Mouse (Mus musculus): ENCODE measurements at regions not wholly inside any gene's neighbourhood (a gene's known extent, or its start where the extent isn't known, plus 50 kb on each side); places are given as distances from the start of the nearest gene placed in this dataset.
"Not testable (repeated sequence)": the region's sequence is repeated elsewhere in the genome, so short reads cannot be mapped to it uniquely, and the experiment has no call there.

DNA sequence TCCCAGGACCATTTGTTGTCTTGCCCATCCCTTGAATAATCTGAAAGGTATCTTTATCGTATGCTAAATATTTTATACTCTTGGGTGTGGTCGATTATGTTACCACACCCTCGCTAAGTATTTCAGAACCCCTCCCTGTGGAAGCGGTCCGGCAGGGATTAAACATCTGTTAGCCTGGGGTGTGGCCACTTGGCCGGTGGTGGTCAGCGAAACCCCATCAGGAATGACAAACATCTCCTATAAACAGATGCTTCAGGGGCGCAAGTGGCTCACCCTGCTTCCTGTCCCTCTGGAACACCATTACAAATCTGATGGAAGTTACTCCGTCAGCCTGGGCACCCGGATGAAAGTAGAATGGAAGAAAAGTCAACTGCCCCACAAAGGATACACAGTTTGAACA lies 119.8 kb upstream of the Dyrk2 start:
- ATAC-seq (ENCODE audit: poor library complexity, severe bottlenecking): no peak

- ATAC-seq (ENCODE audit: poor library complexity, severe bottlenecking): no peak
Measured at GRCm38 (mm10) chr10:118988249-118988648, 118.2 kb upstream of the Dyrk2 start.

DNA sequence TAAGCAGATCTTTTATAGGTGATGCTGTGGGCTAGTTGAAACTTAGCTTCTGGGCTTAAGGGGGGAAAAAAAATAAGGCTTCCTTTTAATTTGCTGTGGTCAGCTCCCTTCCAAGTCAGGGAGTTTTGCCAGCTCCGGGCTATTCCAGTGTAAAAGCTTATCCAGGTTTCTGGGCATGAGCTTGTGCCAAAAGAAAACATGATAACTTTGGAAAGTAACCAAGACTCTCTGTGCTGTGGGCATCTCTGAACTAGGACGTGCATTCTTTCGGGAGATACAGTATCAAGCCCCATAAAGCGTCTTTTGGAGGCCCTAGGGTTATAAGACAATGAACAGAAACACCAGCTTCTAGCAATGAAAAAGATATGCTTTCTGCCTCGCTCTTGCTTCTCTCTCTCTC lies 114.6 kb upstream of the Dyrk2 start:
- ATAC-seq (ENCODE audit: poor library complexity, severe bottlenecking): no peak

GRCm38 (mm10) chr10:118981446-118981845 lies 111.4 kb upstream of the Dyrk2 start:
- peak; percentile 92 for ATAC-seq (ENCODE audit: poor library complexity, severe bottlenecking)

- ATAC-seq (ENCODE audit: poor library complexity, severe bottlenecking): no peak
Measured at GRCm38 (mm10) chr10:118979339-118979738, 109.3 kb upstream of the Dyrk2 start.

DNA sequence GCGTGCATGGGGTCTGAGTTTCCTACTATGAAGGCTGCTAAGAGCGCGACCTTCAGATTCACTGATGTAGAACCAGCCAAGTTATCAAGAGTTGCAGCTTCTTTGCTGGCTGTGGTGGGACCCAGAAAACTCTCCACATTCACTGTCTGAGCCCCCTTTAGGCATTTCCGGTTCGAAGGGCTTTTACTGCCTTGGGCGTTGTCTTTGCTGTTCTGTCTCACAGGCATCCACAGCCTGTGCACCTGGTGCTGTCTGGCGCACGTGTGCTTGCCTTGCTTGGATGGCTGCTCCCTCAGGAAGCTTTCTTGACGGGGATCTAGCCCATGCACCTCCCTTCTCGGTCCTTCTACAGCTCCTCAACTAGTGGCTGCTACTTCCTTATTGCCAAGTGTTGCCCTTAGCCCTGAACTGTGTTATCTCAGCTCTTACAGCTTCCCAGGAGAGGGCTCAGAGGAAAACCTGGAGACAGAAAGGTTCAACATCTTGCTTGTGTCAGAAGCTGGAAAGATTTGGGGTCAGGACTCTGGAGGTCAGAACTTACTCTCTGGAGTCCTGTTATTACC lies 108.3 kb upstream of the Dyrk2 start:
- ATAC-seq (ENCODE audit: poor library complexity, severe bottlenecking): no peak

GRCm38 (mm10) chr10:118976447-118976846 lies 106.4 kb upstream of the Dyrk2 start:
- no peak for ATAC-seq (ENCODE audit: poor library complexity, severe bottlenecking)

DNA sequence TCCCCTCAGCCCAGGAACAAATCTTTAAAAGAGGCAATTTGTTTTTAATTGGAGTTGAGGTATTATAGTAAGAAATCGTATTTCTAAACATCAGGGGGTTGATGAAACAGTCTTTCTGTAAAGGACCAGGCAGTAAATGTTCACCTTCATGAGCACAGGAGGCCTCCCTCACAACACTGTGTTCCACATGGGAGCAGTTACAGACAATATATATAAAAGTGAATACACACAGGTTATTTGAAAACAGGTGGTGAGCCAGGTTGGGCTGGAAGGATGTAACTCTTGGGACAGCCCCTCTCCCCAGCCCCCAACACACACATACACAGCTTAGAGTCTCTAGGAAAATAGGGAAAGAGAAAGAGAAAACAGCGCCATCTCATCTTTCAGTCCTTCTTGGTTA lies 105.8 kb upstream of the Dyrk2 start:
- ATAC-seq (ENCODE audit: poor library complexity, severe bottlenecking): no peak

GRCm38 (mm10) chr10:118973324-118973723 lies 103.3 kb upstream of the Dyrk2 start:
- no peak for ATAC-seq (ENCODE audit: poor library complexity, severe bottlenecking)

DNA sequence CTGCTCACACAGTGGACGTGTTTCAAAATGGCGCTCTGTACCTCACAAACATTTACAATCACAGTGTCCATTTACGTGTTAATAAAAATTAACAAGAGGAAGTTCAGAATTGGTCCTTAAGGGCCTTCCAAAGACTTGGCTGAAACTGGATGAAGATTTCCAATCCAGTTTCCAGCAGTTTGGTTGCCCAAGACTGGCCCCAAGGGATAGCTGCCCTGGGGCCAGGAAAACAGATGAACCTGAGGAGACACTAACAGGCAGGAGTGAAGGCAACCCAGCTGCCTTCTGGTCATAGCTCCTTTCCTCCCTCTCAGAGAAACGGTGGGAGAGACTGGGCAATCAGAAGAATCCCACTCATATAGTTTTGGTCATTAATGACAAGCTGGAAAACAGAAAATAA lies 102.6 kb upstream of the Dyrk2 start:
- no peak for ATAC-seq (ENCODE audit: poor library complexity, severe bottlenecking)

DNA sequence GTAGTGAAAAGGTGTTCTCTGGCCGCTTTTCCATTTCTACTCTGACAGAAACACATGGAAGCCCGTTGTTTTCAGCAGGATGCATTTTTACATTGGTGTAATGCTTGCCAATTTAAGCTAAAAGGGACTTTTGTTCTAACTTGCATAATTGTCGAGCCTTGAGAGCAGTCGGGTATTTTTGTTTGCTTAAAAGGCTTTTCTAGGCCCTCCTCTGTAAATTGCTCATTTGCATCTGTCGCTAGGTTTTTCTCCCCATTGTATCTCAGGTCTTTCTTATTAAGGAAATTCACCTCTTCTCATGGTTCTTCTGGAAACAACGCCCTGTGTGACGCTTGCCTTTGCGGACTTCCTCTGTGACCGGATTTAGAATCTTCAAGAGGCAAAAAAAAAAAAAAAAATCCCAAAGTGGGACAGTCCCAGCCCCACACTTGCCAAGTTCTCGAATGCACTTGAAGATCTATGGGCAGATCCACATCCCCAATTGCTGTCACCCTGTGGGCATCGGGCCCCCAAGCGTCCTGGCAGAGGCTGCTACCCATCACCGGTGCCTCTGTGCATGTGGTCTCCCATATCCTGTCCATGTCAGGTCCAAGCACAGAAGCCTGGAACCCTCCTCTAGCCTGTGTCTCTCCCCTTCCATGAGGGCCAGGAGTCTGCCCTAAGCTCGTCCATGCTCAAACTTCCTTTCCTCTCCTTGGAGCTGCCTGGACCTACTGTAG lies 100.6 kb upstream of the Dyrk2 start:
- no peak for ATAC-seq (ENCODE audit: poor library complexity, severe bottlenecking)

DNA sequence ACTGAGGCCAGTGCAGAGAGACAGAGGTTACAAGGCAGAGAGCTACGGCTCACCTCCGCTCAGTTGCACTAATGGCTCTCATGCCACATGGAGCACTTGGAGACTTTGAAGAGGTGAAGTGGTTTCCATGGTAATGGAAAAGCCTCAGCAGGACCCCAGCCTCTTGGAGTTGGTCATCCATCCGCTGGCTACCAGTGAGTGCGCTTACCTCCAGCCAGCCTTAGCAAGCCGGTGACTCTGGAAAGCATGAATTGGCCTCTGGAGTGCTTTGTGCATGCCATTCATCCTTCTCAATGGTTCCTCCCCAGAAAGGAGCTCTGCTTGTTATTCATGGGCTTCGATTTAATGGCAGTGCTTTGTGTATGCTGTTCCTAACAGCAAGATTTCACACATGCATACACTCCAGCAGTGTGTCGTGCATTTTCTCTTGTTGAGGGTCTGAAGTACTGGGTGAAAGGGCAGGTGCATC lies 91.7 kb upstream of the Dyrk2 start:
- ATAC-seq (ENCODE audit: poor library complexity, severe bottlenecking): no peak

- no peak for ATAC-seq (ENCODE audit: poor library complexity, severe bottlenecking)
Measured at GRCm38 (mm10) chr10:118960076-118960475, 90.1 kb upstream of the Dyrk2 start.

DNA sequence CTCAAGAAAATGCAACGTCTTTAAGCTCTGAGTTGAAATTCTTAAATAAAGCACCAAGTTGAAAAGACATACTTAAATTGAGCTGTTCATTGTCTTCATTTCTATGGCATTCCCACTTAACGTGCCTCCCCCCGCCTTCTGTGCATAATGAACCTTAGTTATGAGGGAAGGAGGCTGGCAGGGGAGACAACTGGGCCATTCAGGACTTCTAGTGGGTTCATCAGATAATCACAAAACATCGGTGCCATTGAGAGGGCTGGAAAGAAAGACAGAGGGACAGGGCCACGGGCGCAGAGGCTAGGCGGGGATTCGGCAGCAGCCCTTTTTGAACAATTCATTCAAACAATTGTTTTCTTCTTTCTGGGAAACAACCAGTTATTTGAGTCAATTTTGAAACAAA lies 89.6 kb upstream of the Dyrk2 start:
- ATAC-seq (ENCODE audit: poor library complexity, severe bottlenecking): no peak

- ATAC-seq (ENCODE audit: poor library complexity, severe bottlenecking): no peak; the same call in 1 of the 2 replicates
Measured at GRCm38 (mm10) chr10:118956352-118956751, 86.3 kb upstream of the Dyrk2 start.

GRCm38 (mm10) chr10:118953440-118953839 lies 83.4 kb upstream of the Dyrk2 start:
- ATAC-seq (ENCODE audit: poor library complexity, severe bottlenecking): no peak

- no peak for ATAC-seq (ENCODE audit: poor library complexity, severe bottlenecking)
Measured at GRCm38 (mm10) chr10:118952756-118953155, 82.7 kb upstream of the Dyrk2 start.

GRCm38 (mm10) chr10:118947724-118948123 lies 77.7 kb upstream of the Dyrk2 start:
- ATAC-seq (ENCODE audit: poor library complexity, severe bottlenecking): no peak

- ATAC-seq (ENCODE audit: poor library complexity, severe bottlenecking): no peak
Measured at GRCm38 (mm10) chr10:118947016-118947674, 77.1 kb upstream of the Dyrk2 start.

- no peak for ATAC-seq (ENCODE audit: poor library complexity, severe bottlenecking)
Measured at GRCm38 (mm10) chr10:118927316-118927715, 57.3 kb upstream of the Dyrk2 start.

DNA sequence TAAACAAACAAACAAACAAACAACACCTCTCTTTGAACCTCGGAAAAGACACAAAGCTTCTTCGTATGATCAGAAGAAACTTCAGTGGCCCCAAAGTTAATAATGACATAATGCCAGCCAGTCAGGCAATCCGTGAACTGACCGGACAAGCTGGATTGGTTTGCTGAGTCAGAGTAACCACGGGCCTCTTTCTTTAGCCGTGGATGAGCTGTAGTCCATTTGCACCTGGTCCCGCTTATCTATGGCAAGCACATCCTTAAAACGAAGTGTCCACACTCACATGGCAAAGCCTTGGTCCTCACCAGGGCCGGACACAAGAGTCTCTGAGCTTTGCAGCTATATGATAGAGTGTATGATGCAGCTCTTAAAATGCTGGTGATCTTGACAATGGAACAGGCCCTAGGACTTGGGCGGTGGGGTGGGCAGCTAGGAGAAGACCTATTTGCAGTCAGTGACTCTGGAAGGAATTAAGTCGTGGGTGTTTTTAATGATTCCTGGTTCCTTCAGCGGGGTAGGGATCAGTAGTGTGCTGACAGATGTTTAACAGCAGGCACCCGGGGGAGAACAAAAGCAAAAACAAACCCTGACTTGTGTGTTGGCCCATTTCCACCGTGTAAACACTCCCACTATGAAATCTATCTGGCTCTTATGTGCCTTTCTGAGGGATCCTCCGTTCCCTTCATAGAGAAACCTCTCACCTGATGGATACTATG lies 53.6 kb upstream of the Dyrk2 start:
- no peak for ATAC-seq (ENCODE audit: poor library complexity, severe bottlenecking)

GRCm38 (mm10) chr10:118922120-118922519 lies 52.1 kb upstream of the Dyrk2 start:
- ATAC-seq (ENCODE audit: poor library complexity, severe bottlenecking): not testable (repeated sequence)

Measured in megakaryocyte, adult 5-6 weeks (primary cell).